In genomic region chr2:73046576-73046975, GRCm38 (mm10) we compare ENCODE assay signal across 8 mouse cellular contexts.
DNase-seq lines count a peak whose midpoint lies in the region; ATAC-seq and TF ChIP-seq lines count a peak whose summit lies in the region.

No protein-coding gene starts in this region.

- H3K9me3 ChIP-seq in liver, postnatal 0 days (ENCODE audit: low read length), result no peaks in the 10 kb centered on the region

- no peaks in the 10 kb centered on the region for H3K27me3 ChIP-seq in liver, postnatal 0 days (ENCODE audit: insufficient read depth, low read length)
- no peaks in the 10 kb centered on the region for H3K27me3 ChIP-seq in cerebellum, adult 2 months (ENCODE audit: control insufficient read depth, insufficient read depth, low read length)

- H3K4me2 ChIP-seq in liver, postnatal 0 days (ENCODE audit: low read depth, low read length), result peak overlapping the region; percentile 27; the same call in 1 of the 2 replicates

- no peak overlapping the region for H3K9ac ChIP-seq in liver, postnatal 0 days (replicated peaks)

- ATAC-seq in liver, postnatal 0 days, result no peak

- peak overlapping the region; percentile 23; the same call in 1 of the 2 replicates for H3K27ac ChIP-seq in liver, postnatal 0 days (ENCODE audit: low read depth)
- no peak overlapping the region for H3K27ac ChIP-seq in cerebellum, adult 2 months (ENCODE audit: insufficient read depth, low read length)

- DNase-seq in adrenal gland, adult 2 months, result peak; percentile 23
- no peak for DNase-seq in adrenal gland, adult 18-20 months (ENCODE audit: low spot score in 2 of 2)
- DNase-seq in NIH3T3 (ENCODE audit: low read depth), result peak; percentile 86
- peak; percentile 77 to 79 for DNase-seq in heart, postnatal 10 days
- no peak for DNase-seq in liver, postnatal 0 days
- DNase-seq in c-Kit-positive CD71-positive TER-119-positive erythroid progenitor cells, embryonic 14.5 days (ENCODE audit: low spot score), result no peak
- no peak for DNase-seq in left cerebral cortex, postnatal 36 days (ENCODE audit: low spot score in 2 of 2)
- no peak for DNase-seq in cerebellum, adult 2 months

- 71% methylated on average over 10 of the region's 10 CpGs for WGBS in liver, postnatal 0 days (ENCODE audit: insufficient replicate concordance)
- 46% methylated on average over 10 of the region's 10 CpGs for WGBS in cerebellum, adult 2 months

- intact Hi-C loops in heart, postnatal 10 days (cut with DNase I), result loop anchor here (5.0 kb wide), 2 partner anchors 44 to 64 kb away; partner anchors contain the start of gene Sp3
- intact Hi-C loops in left cerebral cortex, postnatal 36 days (cut with DNase I), result no loop called here

- no peak for TF ChIP-seq CTCF in liver, postnatal 0 days (IDR thresholded peaks at IDR 0.05; ENCODE audit: low read depth)
- TF ChIP-seq CTCF in cerebellum, adult 2 months (IDR thresholded peaks at IDR 0.05; ENCODE audit: borderline replicate concordance, insufficient read depth, low read depth, low read length), result no peak

- no peaks in the 10 kb centered on the region for H3K36me3 ChIP-seq in liver, postnatal 0 days (replicated peaks; ENCODE audit: insufficient read depth, low read length)

- TF ChIP-seq EP300 in liver, postnatal 0 days (IDR thresholded peaks at IDR 0.05; ENCODE audit: low read depth), result no peak

- TF ChIP-seq POLR2A in cerebellum, adult 2 months (IDR thresholded peaks at IDR 0.05; ENCODE audit: borderline replicate concordance, insufficient read depth, low read length), result no peak

- peaks cover 13% of the 10 kb centered on the region for H3K4me1 ChIP-seq in liver, postnatal 0 days (ENCODE audit: insufficient read depth)
- H3K4me1 ChIP-seq in cerebellum, adult 2 months (ENCODE audit: control insufficient read depth, insufficient read depth, low read length), result peaks cover 7% of the 10 kb centered on the region

- H3K4me3 ChIP-seq in liver, postnatal 0 days (ENCODE audit: low read depth, low read length), result no peak overlapping the region
- H3K4me3 ChIP-seq in cerebellum, adult 2 months (replicated peaks; ENCODE audit: insufficient read depth, low read depth, low read length), result no peak overlapping the region

Comparison
In these comparisons a context has a peak if more than half of its experiments do, and no peak if none do; other contexts are left out.
1. DNase-seq: peak in adrenal gland, adult 2 months (single experiment), NIH3T3 (single experiment) and heart, postnatal 10 days (2 of 2); none in adrenal gland, adult 18-20 months (0 of 2), liver, postnatal 0 days (single experiment), c-Kit-positive CD71-positive TER-119-positive erythroid progenitor cells, embryonic 14.5 days (single experiment), left cerebral cortex, postnatal 36 days (0 of 2) and cerebellum, adult 2 months (0 of 2).